Mouse (Mus musculus): ENCODE results near the gene Hist2h2bb. TPM values are rescaled to one million over a fixed set of nuclear protein-coding genes. Genes with fewer than 3 reads are reported as not detected.
"Not testable (repeated sequence)": the region's sequence is repeated elsewhere in the genome, so short reads cannot be mapped to it uniquely, and the experiment has no call there.

The Hist2h2bb gene
- total and polyA plus RNA-seq, 2 experiments from 2014 or later = 0.62 to 181 TPM

DNA sequence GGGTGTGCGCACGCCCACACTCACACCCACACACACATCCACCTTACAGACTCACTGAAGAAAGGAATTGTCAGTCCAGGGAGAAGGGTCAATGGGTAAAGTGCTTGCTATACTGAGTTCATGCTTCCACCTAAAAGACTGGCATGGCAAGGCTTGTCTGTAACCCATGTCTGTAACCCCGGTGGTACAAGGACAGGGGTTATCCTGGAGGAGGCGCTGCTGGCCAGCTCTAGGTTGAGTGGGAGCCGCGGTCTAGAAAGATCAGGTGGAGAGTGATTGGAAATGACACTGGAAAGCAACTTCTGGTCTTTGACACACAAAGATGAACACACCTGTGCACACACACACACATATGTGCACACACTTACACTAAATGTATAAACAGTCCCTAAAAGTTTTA, 11.1 kb downstream of the Hist2h2bb start:
- ATAC-seq (no peak), DNase-seq (no peak)
- 52% methylated on average over 6 of the region's 6 CpGs for WGBS
- H3K27ac ChIP-seq (ENCODE audit: low read depth, low read length) = no peak overlapping the region
- no peak for TF ChIP-seq CTCF (IDR thresholded peaks at IDR 0.05; ENCODE audit: low read depth)
- H3K4me2 ChIP-seq (ENCODE audit: low read depth) = no peak overlapping the region
- H3K9ac ChIP-seq = no peak overlapping the region
- H3K27me3 ChIP-seq (ENCODE audit: insufficient read depth, low read length) = no peaks in the 10 kb centered on the region; the same call in 1 of the 2 replicates
- H3K4me1 ChIP-seq (ENCODE audit: insufficient read depth) = no peaks in the 10 kb centered on the region
- H3K36me3 ChIP-seq (ENCODE audit: insufficient read depth) = no peaks in the 10 kb centered on the region
- H3K9me3 ChIP-seq (ENCODE audit: low read length) = no peaks in the 10 kb centered on the region
- no peak overlapping the region for H3K4me3 ChIP-seq (ENCODE audit: low read depth, low read length)

DNA sequence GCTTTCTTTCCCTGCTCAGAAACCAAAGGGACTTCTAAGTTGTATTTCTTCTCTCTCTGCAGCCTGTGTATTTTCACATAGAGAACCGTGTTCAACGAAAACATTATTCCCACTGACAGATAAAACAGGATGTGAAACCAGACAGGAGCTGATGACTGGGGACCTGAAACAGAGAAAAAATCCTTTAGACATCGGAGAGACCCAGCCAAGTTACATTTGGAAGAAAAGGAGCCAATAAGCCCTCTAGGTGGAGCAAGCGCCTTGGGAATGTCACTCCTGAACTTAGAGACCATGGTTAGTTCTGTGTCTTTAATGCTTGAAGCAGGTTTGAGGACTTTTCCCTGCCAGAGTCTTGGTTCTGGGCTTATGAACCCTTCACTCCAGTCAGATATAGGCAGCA, 14.9 kb downstream of the Hist2h2bb start:
- peak; percentile 55 for ATAC-seq
- Histone ChIP-seq H3K36me3 (ENCODE audit: insufficient read depth) (no peaks in the 10 kb centered on the region), H3K27ac (ENCODE audit: low read depth, low read length) (no peak overlapping the region), H3K27me3 (ENCODE audit: insufficient read depth, low read length) (peaks cover 2% of the 10 kb centered on the region; the same call in 1 of the 2 replicates), H3K4me1 (ENCODE audit: insufficient read depth) (no peaks in the 10 kb centered on the region), H3K4me2 (ENCODE audit: low read depth) (no peak overlapping the region), H3K9me3 (ENCODE audit: low read length) (no peaks in the 10 kb centered on the region), H3K4me3 (ENCODE audit: low read depth, low read length) (no peak overlapping the region), H3K9ac (no peak overlapping the region)
- WGBS = 30% methylated on average over 4 of the region's 4 CpGs
- DNase-seq = peak; percentile 76
- peak; percentile 71 for TF ChIP-seq CTCF (IDR thresholded peaks at IDR 0.05; ENCODE audit: low read depth)

DNA sequence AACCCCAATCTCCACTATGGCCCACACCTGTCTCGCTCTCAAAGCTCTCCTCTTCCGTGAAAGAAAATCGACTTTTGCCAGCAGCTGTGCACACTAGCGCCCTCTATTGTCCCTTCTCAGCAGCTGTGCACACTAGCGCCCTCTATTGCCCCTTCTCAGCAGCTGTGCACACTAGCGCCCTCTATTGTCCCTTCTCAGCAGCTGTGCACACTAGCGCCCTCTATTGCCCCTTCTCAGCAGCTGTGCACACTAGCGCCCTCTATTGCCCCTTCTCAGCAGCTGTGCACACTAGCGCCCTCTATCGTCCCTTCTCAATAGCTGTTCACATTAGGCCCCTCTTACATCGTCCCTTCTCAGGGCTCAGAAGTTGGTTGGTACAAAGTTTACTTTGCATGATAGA, 17.8 kb downstream of the Hist2h2bb start:
- H3K4me3 ChIP-seq (ENCODE audit: low read depth, low read length) = not testable (repeated sequence)
- 91% methylated on average over 11 of the region's 11 CpGs for WGBS

DNA sequence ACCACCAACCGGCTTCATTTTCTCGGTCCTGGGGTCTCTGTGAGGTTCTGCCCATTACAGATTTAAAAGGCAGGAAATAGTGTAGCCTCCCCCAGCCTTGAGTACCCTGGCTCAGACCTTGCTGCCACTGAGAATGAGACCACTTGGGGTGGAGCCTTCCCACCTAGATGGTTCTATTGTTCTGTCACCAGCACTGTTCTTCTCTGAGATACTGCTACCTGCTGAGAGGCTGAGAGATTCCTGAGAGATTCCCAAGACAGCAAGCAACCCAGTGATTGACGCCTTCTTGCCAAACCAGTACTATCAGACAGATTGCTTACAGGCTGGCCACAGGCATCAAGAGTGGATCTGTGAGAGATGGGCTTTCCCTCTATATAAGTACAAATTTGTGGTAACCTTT, 19.6 kb downstream of the Hist2h2bb start:
- no peaks in the 10 kb centered on the region for H3K4me1 ChIP-seq (ENCODE audit: insufficient read depth)
- peaks cover 2% of the 10 kb centered on the region; the same call in 1 of the 2 replicates for H3K27me3 ChIP-seq (ENCODE audit: insufficient read depth, low read length)
- no peak for ATAC-seq
- DNase-seq = no peak
- no peaks in the 10 kb centered on the region for H3K36me3 ChIP-seq (ENCODE audit: insufficient read depth)
- WGBS = 71% methylated on average over 3 of the region's 3 CpGs
- no peaks in the 10 kb centered on the region for H3K9me3 ChIP-seq (ENCODE audit: low read length)
- no peak for TF ChIP-seq CTCF (IDR thresholded peaks at IDR 0.05; ENCODE audit: low read depth)
- no peak overlapping the region for H3K9ac ChIP-seq
- no peak overlapping the region for H3K27ac ChIP-seq (ENCODE audit: low read depth, low read length)
- no peak overlapping the region for H3K4me2 ChIP-seq (ENCODE audit: low read depth)
- H3K4me3 ChIP-seq (ENCODE audit: low read depth, low read length) = no peak overlapping the region

More for the DNA sequence above, 17.8 kb downstream of the Hist2h2bb start:
- not testable (repeated sequence) for H3K27ac ChIP-seq (ENCODE audit: low read depth, low read length); DNase-seq; H3K9ac ChIP-seq; ATAC-seq; H3K36me3 ChIP-seq (ENCODE audit: insufficient read depth); H3K4me1 ChIP-seq (ENCODE audit: insufficient read depth); H3K4me2 ChIP-seq (ENCODE audit: low read depth); H3K9me3 ChIP-seq (ENCODE audit: low read length); H3K27me3 ChIP-seq (ENCODE audit: insufficient read depth, low read length)
- peak; percentile 87 for TF ChIP-seq CTCF (IDR thresholded peaks at IDR 0.05; ENCODE audit: low read depth)

DNA sequence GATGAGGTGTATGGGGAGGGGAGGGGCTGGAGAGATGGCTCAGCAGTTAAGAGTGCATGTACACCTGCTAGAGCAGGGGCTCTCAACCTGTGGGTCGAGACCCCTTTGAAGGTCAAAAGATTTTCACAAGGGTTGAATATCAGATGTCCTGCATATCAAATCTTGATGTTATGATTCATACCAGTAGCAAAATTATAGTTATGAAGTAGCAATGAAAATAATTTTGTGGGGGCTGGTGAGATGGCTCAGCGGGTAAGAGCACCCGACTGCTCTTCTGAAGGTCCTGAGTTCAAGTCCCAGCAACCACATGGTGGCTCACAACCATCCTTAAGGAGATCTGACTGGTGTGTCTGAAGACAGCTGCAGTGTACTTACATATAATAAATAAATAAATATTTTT, 21.2 kb downstream of the Hist2h2bb start:
- H3K4me1 ChIP-seq (ENCODE audit: insufficient read depth); DNase-seq; H3K4me3 ChIP-seq (ENCODE audit: low read depth, low read length); H3K9ac ChIP-seq; H3K9me3 ChIP-seq (ENCODE audit: low read length); H3K27ac ChIP-seq (ENCODE audit: low read depth, low read length); H3K4me2 ChIP-seq (ENCODE audit: low read depth); ATAC-seq; H3K36me3 ChIP-seq (ENCODE audit: insufficient read depth); H3K27me3 ChIP-seq (ENCODE audit: insufficient read depth, low read length): not testable (repeated sequence)
- 98% methylated on average over 3 of the region's 3 CpGs for WGBS

DNA sequence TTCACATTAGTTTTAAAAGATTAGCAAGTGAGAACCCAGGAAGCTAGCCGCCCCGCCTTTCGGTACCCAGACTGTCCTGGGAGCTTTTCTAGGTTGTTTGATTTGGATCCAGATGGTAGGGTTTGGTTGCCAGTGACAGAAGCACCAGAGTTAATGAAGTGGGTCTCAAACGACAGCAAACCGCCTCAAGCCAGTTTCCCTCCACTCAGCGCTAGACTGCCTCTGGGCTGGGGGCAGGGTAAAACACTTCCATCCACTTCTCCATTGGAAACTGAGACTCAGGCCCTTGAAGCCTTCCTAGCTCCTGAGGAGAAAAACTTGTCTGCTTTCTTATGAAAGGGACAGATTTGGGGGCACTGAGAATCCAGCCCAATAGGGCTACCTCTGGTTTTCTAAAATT, 23.1 kb downstream of the Hist2h2bb start:
- DNase-seq (no peak), ATAC-seq (no peak)
- 65% methylated on average over 6 of the region's 6 CpGs for WGBS

DNA sequence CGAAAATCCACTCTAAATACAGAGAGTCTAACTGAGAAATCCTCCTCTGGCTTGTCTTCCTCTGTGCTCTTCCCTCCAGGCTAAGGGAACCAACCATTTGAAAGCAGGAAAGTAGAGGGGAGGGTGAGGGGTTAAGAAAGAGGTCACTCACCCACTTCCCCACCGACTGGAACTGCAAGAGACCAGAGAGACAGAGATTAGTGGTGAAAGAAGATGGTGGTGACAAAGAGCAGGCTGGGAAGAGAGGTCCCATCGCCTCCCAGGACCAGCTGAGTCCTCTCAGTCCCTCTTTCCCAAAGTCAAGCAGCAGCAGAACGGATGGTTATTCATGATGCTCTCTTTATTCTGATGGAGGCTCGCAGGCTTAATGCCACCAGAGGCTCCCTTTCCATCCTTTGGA, 23.8 kb downstream of the Hist2h2bb start:
- Histone ChIP-seq H3K27ac (ENCODE audit: low read depth, low read length) (no peak overlapping the region), H3K4me2 (ENCODE audit: low read depth) (no peak overlapping the region), H3K9me3 (ENCODE audit: low read length) (no peaks in the 10 kb centered on the region), H3K4me3 (ENCODE audit: low read depth, low read length) (no peak overlapping the region), H3K9ac (no peak overlapping the region), H3K27me3 (ENCODE audit: insufficient read depth, low read length) (no peaks in the 10 kb centered on the region), H3K4me1 (ENCODE audit: insufficient read depth) (no peaks in the 10 kb centered on the region), H3K36me3 (ENCODE audit: insufficient read depth) (no peaks in the 10 kb centered on the region)
- ATAC-seq (no peak), DNase-seq (no peak)
- TF ChIP-seq CTCF (IDR thresholded peaks at IDR 0.05; ENCODE audit: low read depth) = no peak
- 47% methylated on average over 5 of the region's 5 CpGs for WGBS

More for the DNA sequence above, 23.1 kb downstream of the Hist2h2bb start:
- no peaks in the 10 kb centered on the region for H3K4me1 ChIP-seq (ENCODE audit: insufficient read depth)
- no peak overlapping the region for H3K4me3 ChIP-seq (ENCODE audit: low read depth, low read length)
- no peaks in the 10 kb centered on the region for H3K27me3 ChIP-seq (ENCODE audit: insufficient read depth, low read length)
- H3K9ac ChIP-seq = no peak overlapping the region
- no peak overlapping the region for H3K27ac ChIP-seq (ENCODE audit: low read depth, low read length)
- TF ChIP-seq CTCF (IDR thresholded peaks at IDR 0.05; ENCODE audit: low read depth) = no peak
- H3K9me3 ChIP-seq (ENCODE audit: low read length) = no peaks in the 10 kb centered on the region
- H3K36me3 ChIP-seq (ENCODE audit: insufficient read depth) = no peaks in the 10 kb centered on the region
- H3K4me2 ChIP-seq (ENCODE audit: low read depth) = no peak overlapping the region

DNA sequence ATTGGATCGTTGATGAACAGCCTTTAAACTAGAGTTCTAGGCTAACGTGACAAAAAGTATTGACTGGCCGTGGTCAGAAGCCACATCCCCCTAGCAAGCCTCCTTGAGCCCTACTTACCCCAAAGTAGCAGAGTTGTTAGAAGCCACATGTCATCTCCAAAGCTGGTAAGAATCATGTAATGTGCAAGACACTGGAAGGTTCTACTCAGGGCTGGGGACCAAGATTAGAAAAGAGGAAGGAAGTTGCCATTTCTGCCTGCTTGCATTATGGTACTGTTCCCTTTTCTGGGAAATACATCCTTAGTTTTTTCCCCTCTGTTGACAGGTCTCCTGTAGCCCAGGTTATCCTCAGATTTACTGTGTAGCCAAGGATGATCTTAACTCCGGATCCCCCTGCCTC, 24.2 kb downstream of the Hist2h2bb start, which contains the start of gene Fcgr1:
Gene Fcgr1 (minus strand): TSS at position 183 of the 400 bp plus-strand sequence.
- ATAC-seq (no peak), DNase-seq (no peak)
- TF ChIP-seq CTCF (IDR thresholded peaks at IDR 0.05; ENCODE audit: low read depth) = no peak
- no peak within 1 kb of the TSS for H3K4me3 ChIP-seq (ENCODE audit: low read depth, low read length)
- H3K4me2 ChIP-seq (ENCODE audit: low read depth) = no peak within 1 kb of the TSS
- no peaks in the 10 kb centered on the region for H3K27me3 ChIP-seq (ENCODE audit: insufficient read depth, low read length)
- WGBS = 73% methylated on average over 4 of the region's 4 CpGs
- H3K9ac ChIP-seq = no peak within 1 kb of the TSS
- H3K27ac ChIP-seq (ENCODE audit: low read depth, low read length) = no peak within 1 kb of the TSS
- no peaks in the 10 kb centered on the region for H3K36me3 ChIP-seq (ENCODE audit: insufficient read depth)
- no peaks in the 10 kb centered on the region for H3K4me1 ChIP-seq (ENCODE audit: insufficient read depth)
- H3K9me3 ChIP-seq (ENCODE audit: low read length) = no peaks in the 10 kb centered on the region
